Mouse (Mus musculus) bone marrow, adult 2 months (tissue): ENCODE data around the gene Rprd1b.

Experiments used
- CTCF ChIP-seq: fragments of 200-500 bp; IDR thresholded peaks from 2 replicates; pipeline ENCODE4 v1.5.1; 2011; ENCODE audit warnings: low read length, control low read depth; ENCODE audit not compliant: control insufficient read depth, insufficient read depth
- POLR2A ChIP-seq: fragments of 200-500 bp; IDR thresholded peaks from 2 replicates; pipeline ENCODE4 v1.6.1; 2011; ENCODE audit warnings: low read depth, mild to moderate bottlenecking, control low read depth, low read length, borderline replicate concordance; ENCODE audit not compliant: control insufficient read depth

- TF ChIP-seq CTCF (no peak), POLR2A (no peak)
These were observed 114.7 kb downstream of the Rprd1b start for GRCm38 (mm10) chr2:158142981-158143380.
